Mouse (Mus musculus) left cerebral cortex, adult 8-10 months (tissue): ENCODE data around the gene Ift27. TPM values are rescaled to one million over a fixed set of nuclear protein-coding genes. Genes with fewer than 3 reads are reported as not detected.

Source experiments
- total RNA-seq, 4 experiments: library from RNA; stranded (reverse); gene quantifications; 2 replicates each; pipeline ENCODE4 v1.2.4; 2022

The Ift27 gene
- total RNA-seq, 4 experiments from 2014 or later, result 30.6 to 34.2 (median 31.9) TPM

Other genes starting within 250 kb of the Ift27 start
- gene Txn2, start 245.1 kb downstream of the Ift27 start, total RNA-seq, result 100 to 1,000 TPM; 126 to 139 (median 131) TPM
- 10 to 100 TPM; 12.1 to 15.8 (median 14.5) TPM for gene Foxred2, start 217.4 kb downstream of the Ift27 start, total RNA-seq
- gene Eif3d, start 203.3 kb downstream of the Ift27 start, total RNA-seq, result 100 to 1,000 TPM in 2 of 4 experiments, 10 to 100 TPM in 2; 87.5 to 106 (median 98.6) TPM
- 10 to 100 TPM; 45.3 to 47.1 (median 46.5) TPM for gene Cacng2, start 54.1 kb downstream of the Ift27 start, total RNA-seq
- 100 to 1,000 TPM; 101 to 113 (median 102) TPM for gene Pvalb, start 32.3 kb upstream of the Ift27 start, total RNA-seq
- 1 to 10 TPM; 1.1 to 3.3 (median 1.5) TPM for gene Ncf4, start 70.7 kb upstream of the Ift27 start, total RNA-seq
- gene Csf2rb2, start 131.6 kb upstream of the Ift27 start, total RNA-seq, result 1 to 10 TPM in 2 of 4 experiments, under 1 TPM in 2; 0.27 to 3.0 (median 1.2) TPM
- 1 to 10 TPM in 3 of 4 experiments, under 1 TPM in 1; 0.83 to 5.7 (median 2.2) TPM for gene Csf2rb, start 151.6 kb upstream of the Ift27 start, total RNA-seq
- gene Tex33, start 221.8 kb upstream of the Ift27 start, total RNA-seq, result not detected
- 10 to 100 TPM; 33.6 to 37.8 (median 36.0) TPM for gene Tst, start 231.8 kb upstream of the Ift27 start, total RNA-seq
- gene Mpst, start 232.3 kb upstream of the Ift27 start, total RNA-seq, result 10 to 100 TPM; 31.4 to 38.1 (median 34.6) TPM